Mouse (Mus musculus) myocyte (in vitro differentiated cells): ENCODE data around the gene Abca17.

Experiments used
- MAX ChIP-seq: IDR thresholded peaks from one replicate; pipeline ENCODE4 v1.6.1; 2011; ENCODE audit warnings: low read depth, mild to moderate bottlenecking, control low read depth
- POLR2A ChIP-seq: IDR thresholded peaks from one replicate; pipeline ENCODE4 v1.6.1; 2011; ENCODE audit warnings: low read depth, mild to moderate bottlenecking, control low read depth, moderate library complexity; ENCODE audit not compliant: insufficient read length
- POLR2AphosphoS2 ChIP-seq: IDR thresholded peaks from one replicate; pipeline ENCODE4 v1.6.1; 2011; ENCODE audit warnings: low read depth, control low read depth; ENCODE audit not compliant: insufficient read length

GRCm38 (mm10) chr17:24344672-24345071, 6.2 kb downstream of the Abca17 start:
- TF ChIP-seq POLR2A, result no peak
- TF ChIP-seq POLR2AphosphoS2, result no peak
- no peak for TF ChIP-seq MAX
